Mouse (Mus musculus) olfactory bulb, adult 2 months (tissue): Measurements from ENCODE around the gene Ap2s1. TPM values are rescaled to one million over a fixed set of nuclear protein-coding genes. Genes with fewer than 3 reads are reported as not detected.

Experiments
- H3K27ac ChIP-seq: fragments of 200-500 bp; 2 replicates; pipeline ENCODE4 v1.5.1; 2012; ENCODE audit warnings: low read depth, low read length; ENCODE audit not compliant: insufficient read depth
- H3K4me1 ChIP-seq: fragments of 200-500 bp; 2 replicates; pipeline ENCODE4 v1.6.1; 2012; ENCODE audit warnings: low read length; ENCODE audit not compliant: control insufficient read depth, insufficient read depth
- H3K4me3 ChIP-seq: fragments of 200-500 bp; 2 replicates; pipeline ENCODE4 v1.5.1; 2012; ENCODE audit warnings: mild to moderate bottlenecking, low read depth, low read length, moderate library complexity; ENCODE audit not compliant: insufficient read depth
- CTCF ChIP-seq: fragments of 200-500 bp; IDR thresholded peaks from 2 replicates; pipeline ENCODE4 v1.5.1; 2012; ENCODE audit warnings: low read depth, mild to moderate bottlenecking, low read length, moderate library complexity; ENCODE audit not compliant: insufficient read depth
- POLR2A ChIP-seq: fragments of 200-500 bp; IDR thresholded peaks from 2 replicates; pipeline ENCODE4 v1.6.1; 2012; ENCODE audit warnings: mild to moderate bottlenecking, low read depth, low read length, moderate library complexity; ENCODE audit not compliant: insufficient read depth
- WGBS: fragments of 180-500 bp; shearing (Covaris S2); methylation state at CpG from one replicate; pipeline ENCODE4 v1.1.7; 2018; 5-methylcytosine and 5-hydroxymethylcytosine counted together
- polyA plus RNA-seq: library from polyadenylated mRNA; stranded (reverse); fragments of >200 nt; gene quantifications from 2 replicates; pipeline ENCODE4 v1.2.4, GENCODE M21; 2012; ENCODE audit warnings: low replicate concordance; ENCODE audit not compliant: missing spikeins, insufficient read depth, insufficient read length

Gene Ap2s1
- polyA plus RNA-seq, 1 experiment, result not detected

GRCm38 (mm10) chr7:16747656-16748055, 9.4 kb downstream of the Ap2s1 start:
- H3K4me1 ChIP-seq, result peaks cover 5% of the 10 kb centered on the region
- no peak overlapping the region for H3K4me3 ChIP-seq
- TF ChIP-seq POLR2A, result no peak
- no peak for TF ChIP-seq CTCF
- 88% methylated on average over 6 of the region's 6 CpGs for WGBS
- no peak overlapping the region for H3K27ac ChIP-seq

GRCm38 (mm10) chr7:16752016-16752415, 13.8 kb downstream of the Ap2s1 start:
- TF ChIP-seq POLR2A (no peak), CTCF (no peak)
- H3K4me3 ChIP-seq, result no peak overlapping the region
- WGBS, result 77% methylated on average over 12 of the region's 12 CpGs
- no peak overlapping the region for H3K27ac ChIP-seq
- peaks cover 5% of the 10 kb centered on the region for H3K4me1 ChIP-seq

DNA sequence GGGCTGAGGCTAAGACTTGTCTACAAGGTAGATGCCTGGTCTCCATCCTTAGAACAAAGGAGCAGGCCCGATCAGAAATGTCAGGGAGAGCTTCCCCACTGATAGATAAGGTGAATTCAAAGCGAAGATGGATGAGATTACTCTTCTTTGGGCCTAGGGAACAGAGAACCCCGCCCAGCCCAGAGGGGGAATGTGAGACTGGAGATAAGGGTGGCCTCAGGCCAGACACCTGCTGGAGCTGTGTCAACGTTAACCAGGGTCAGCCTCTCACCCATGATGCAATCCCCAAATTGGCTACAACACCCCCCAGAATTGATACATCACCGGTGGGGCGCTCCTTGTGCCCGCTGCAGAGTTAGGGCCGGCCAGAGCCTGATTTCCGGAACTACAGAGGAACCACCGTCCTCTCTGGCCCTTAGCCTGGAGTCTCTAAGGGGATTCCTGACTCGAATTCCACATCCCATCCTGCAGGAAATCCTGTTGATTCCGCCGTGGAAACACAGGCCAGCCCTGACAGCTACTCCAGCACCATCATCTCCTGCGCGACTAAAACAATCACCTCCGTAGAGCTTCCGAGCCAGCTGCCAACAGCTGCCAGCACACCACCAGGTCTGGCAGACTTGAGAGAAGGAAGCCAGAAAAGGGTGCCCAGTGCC, 17.3 kb downstream of the Ap2s1 start:
- no peak overlapping the region for H3K4me3 ChIP-seq
- peaks cover 5% of the 10 kb centered on the region for H3K4me1 ChIP-seq
- TF ChIP-seq CTCF, result no peak
- TF ChIP-seq POLR2A, result no peak
- H3K27ac ChIP-seq, result no peak overlapping the region
- 78% methylated on average over 17 of the region's 17 CpGs for WGBS

- 57% methylated on average over 10 of the region's 11 CpGs for WGBS
- H3K27ac ChIP-seq, result no peak overlapping the region
- H3K4me3 ChIP-seq, result no peak overlapping the region
- no peak for TF ChIP-seq POLR2A
- H3K4me1 ChIP-seq, result peaks cover 7% of the 10 kb centered on the region; the same call in 1 of the 2 replicates
Measured at GRCm38 (mm10) chr7:16758872-16759574, 20.8 kb downstream of the Ap2s1 start.

DNA sequence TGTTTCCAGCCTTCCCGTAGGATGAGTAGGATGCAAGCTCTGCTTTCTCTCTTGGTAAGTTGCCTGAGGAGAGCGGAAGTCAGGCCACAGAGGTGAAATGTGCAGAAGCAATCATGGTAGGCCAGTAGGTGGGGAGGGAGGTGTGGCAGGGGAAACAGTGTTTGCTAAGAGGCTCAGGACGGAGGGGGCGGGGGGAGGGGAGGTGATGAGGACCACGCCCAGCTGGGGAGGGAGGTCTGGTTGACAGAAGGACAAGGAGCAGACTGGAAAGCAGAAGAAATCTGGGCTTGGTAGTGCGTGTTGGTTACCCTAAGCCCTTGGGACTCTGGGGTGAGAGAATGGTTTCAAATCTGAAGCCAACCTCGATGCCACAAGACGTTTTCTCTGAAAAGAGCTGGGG, 22.1 kb downstream of the Ap2s1 start:
- Histone ChIP-seq H3K4me1 (peaks cover 7% of the 10 kb centered on the region; the same call in 1 of the 2 replicates), H3K27ac (no peak overlapping the region), H3K4me3 (no peak overlapping the region)
- WGBS, result 46% methylated on average over 8 of the region's 8 CpGs
- TF ChIP-seq POLR2A (no peak), CTCF (no peak)

DNA sequence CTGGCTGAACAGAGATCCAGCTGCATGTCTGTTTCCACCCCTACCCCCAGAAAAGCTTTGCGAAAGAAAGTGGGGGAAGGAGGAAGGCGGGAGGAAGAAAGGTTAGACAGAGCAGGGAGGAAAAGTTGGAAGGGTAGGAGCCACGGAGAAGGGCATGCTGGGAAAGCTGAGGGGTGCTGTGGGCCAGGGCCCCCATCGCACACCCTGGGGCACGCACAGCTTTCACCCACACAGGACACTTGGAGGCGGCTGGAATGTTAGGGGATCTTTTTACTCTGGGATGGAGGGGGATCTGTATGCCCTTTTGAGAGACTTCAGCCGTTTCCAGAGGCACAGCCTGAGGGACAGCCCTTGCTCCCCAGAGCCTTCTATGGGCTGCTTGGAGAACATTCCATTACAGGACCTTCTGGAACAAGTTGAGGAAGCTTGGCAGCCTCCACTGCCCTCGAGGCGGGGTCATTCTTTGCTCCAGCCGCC, 22.8 kb downstream of the Ap2s1 start:
- 44% methylated on average over 10 of the region's 10 CpGs for WGBS
- TF ChIP-seq CTCF (no peak), POLR2A (no peak)
- no peak overlapping the region for H3K27ac ChIP-seq
- no peak overlapping the region for H3K4me3 ChIP-seq
- peaks cover 7% of the 10 kb centered on the region; the same call in 1 of the 2 replicates for H3K4me1 ChIP-seq

DNA sequence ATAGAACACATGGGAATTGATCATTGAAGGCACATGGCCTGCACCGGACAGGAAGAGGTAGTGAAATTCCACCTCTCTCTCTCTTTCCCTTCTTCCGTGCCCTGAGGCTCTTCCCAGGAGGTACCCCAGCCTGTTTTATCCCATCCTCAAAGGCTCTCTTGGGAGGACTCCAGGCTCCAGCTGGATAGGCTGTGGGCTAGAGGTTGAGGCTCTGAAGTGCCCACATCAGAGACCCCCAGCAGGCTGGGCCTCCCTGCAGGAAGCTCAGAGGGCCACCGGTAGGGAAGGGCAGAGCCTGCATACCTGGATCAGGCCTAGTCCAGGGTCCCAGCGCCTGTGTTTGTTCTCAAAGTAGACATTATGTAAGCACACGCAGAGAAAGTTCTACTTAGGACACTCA, 23.4 kb downstream of the Ap2s1 start:
- Histone ChIP-seq H3K27ac (0 out of 2 replicates have a peak overlapping the region, but pooled peaks have one; percentile 33), H3K4me1 (peaks cover 7% of the 10 kb centered on the region; the same call in 1 of the 2 replicates), H3K4me3 (no peak overlapping the region)
- 68% methylated on average over 5 of the region's 5 CpGs for WGBS
- no peak for TF ChIP-seq POLR2A
- no peak for TF ChIP-seq CTCF

DNA sequence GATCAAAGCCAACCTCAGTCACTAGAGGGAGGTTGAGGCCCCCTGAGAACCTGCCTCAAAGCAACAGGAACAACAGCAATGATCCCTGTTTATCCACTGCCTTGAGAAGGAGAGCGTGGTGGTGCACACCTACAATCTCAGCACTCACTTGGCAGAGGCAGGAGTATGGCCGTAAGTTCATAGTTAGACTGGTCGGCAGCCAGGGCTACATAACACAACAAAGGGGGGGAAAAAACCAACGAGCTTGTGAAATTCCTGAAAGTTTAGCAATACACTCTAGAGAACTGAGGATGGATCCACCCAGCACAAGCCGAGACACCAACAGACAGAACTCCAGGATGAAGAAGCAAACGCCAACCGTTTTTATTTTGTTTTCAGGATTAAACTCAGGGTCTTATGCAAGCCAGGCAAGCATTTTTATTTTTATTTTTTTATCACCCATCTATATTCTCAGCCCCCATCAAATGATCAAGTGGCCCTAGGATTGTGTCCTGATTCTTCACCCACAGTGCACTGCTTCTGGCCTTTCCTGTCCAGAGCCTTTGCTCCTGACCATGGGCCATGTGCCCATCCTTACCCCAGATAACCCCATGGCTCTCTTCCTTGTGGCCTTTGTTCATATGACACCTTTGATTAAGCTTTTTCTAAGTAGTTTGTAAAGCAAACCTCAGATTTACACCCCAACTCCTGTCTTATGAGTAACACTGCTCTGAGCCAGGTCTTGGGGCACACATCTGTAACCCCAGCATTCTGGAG, 25.4 kb downstream of the Ap2s1 start:
- H3K27ac ChIP-seq, result no peak overlapping the region
- WGBS, result 89% methylated on average over 7 of the region's 7 CpGs
- peaks cover 11% of the 10 kb centered on the region for H3K4me1 ChIP-seq
- no peak for TF ChIP-seq CTCF
- no peak for TF ChIP-seq POLR2A
- no peak overlapping the region for H3K4me3 ChIP-seq

DNA sequence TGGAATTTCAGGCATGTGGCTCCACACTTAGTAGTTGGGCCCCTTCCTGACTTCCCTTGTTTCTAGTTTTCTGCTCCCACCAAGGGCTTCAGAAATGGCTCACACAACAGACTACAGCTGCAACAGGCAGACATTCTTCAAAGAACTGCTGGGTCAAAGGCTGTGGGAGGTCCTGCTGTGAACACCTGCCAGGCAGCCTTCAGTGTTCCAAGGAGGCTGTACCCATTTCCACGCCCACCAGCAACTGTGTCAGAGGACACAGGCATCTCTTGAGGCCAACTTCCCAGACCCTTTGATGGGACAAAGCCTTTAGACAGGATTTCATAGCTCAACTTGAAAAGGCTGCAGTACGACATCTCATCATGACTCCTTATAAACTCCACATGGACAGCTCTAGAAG, 28.2 kb downstream of the Ap2s1 start:
- H3K27ac ChIP-seq, result no peak overlapping the region
- no peak overlapping the region for H3K4me3 ChIP-seq
- WGBS, result 47% methylated on average over 2 of the region's 2 CpGs
- peaks cover 7% of the 10 kb centered on the region; the same call in 1 of the 2 replicates for H3K4me1 ChIP-seq
- TF ChIP-seq CTCF (no peak), POLR2A (no peak)
